7 mouse cellular contexts compared by ENCODE assay signal in genomic region chr1:172481111-172481510, GRCm38 (mm10). TPM values are rescaled to one million over a fixed set of nuclear protein-coding genes. Genes with fewer than 3 reads are reported as not detected.
DNase-seq lines count a peak whose midpoint lies in the region; ATAC-seq and TF ChIP-seq lines count a peak whose summit lies in the region.

No protein-coding gene starts in this region.

- peak overlapping the region; percentile 32; the same call in 1 of the 2 replicates for H3K4me3 ChIP-seq in lung, postnatal 0 days (ENCODE audit: low read depth, low read length)
- no peak overlapping the region for H3K4me3 ChIP-seq in lung, adult 2 months (replicated peaks; ENCODE audit: extremely low read depth, low read depth, low read length)
- H3K4me3 ChIP-seq in forebrain, postnatal 0 days (ENCODE audit: low read depth, low read length): peak overlapping the region; percentile 72
- H3K4me3 ChIP-seq in liver, embryonic 14.5 days (ENCODE audit: insufficient read depth in 1 of 2, low read depth in 2 of 2, low read length in 2 of 2): no peak overlapping the region
- peak overlapping the region; percentile 58; the same call in 1 of the 2 replicates for H3K4me3 ChIP-seq in stomach, postnatal 0 days (ENCODE audit: low read depth, low read length)

- no peak for TF ChIP-seq POLR2A in lung, adult 2 months (IDR thresholded peaks at IDR 0.05; ENCODE audit: borderline replicate concordance, extremely low read depth, low read depth, low read length)

- H3K27me3 ChIP-seq in lung, postnatal 0 days (replicated peaks; ENCODE audit: insufficient read depth, low read length): no peaks in the 10 kb centered on the region
- H3K27me3 ChIP-seq in forebrain, postnatal 0 days (ENCODE audit: insufficient read depth, low read length): no peaks in the 10 kb centered on the region
- H3K27me3 ChIP-seq in liver, embryonic 14.5 days (ENCODE audit: control insufficient read depth, insufficient read depth, low read length): peaks cover 8% of the 10 kb centered on the region
- no peaks in the 10 kb centered on the region for H3K27me3 ChIP-seq in stomach, postnatal 0 days (ENCODE audit: control insufficient read depth, insufficient read depth, low read length)

- DNase-seq in lung, postnatal 0 days (ENCODE audit: low spot score): no peak
- no peak for DNase-seq in lung, adult 2 months
- no peak for DNase-seq in forebrain, postnatal 0 days
- DNase-seq in liver, embryonic 14.5 days (ENCODE audit: low read depth in 3 of 3, low spot score in 3 of 3): no peak
- DNase-seq in stomach, postnatal 0 days (ENCODE audit: low spot score): no peak
- DNase-seq in adrenal gland, adult 2 months: no peak
- no peak for DNase-seq in gastrocnemius, postnatal 10 days

- H3K27ac ChIP-seq in lung, postnatal 0 days (ENCODE audit: low read length): 0 out of 2 replicates have a peak overlapping the region, but pooled peaks have one; percentile 38
- H3K27ac ChIP-seq in forebrain, postnatal 0 days (ENCODE audit: low read depth, low read length): no peak overlapping the region
- H3K27ac ChIP-seq in liver, embryonic 14.5 days: no peak overlapping the region
- 0 out of 2 replicates have a peak overlapping the region, but pooled peaks have one; percentile 61 for H3K27ac ChIP-seq in stomach, postnatal 0 days (replicated peaks)

- H3K9ac ChIP-seq in lung, postnatal 0 days (replicated peaks; ENCODE audit: low read depth): no peak overlapping the region
- peak overlapping the region; percentile 43; the same call in 1 of the 2 replicates for H3K9ac ChIP-seq in forebrain, postnatal 0 days
- H3K9ac ChIP-seq in liver, embryonic 14.5 days (replicated peaks): no peak overlapping the region
- 0 out of 2 replicates have a peak overlapping the region, but pooled peaks have one; percentile 35 for H3K9ac ChIP-seq in stomach, postnatal 0 days (ENCODE audit: low read length)

- H3K4me2 ChIP-seq in lung, postnatal 0 days (replicated peaks; ENCODE audit: low read depth, low read length): peak overlapping the region; percentile 72
- peak overlapping the region; percentile 61 for H3K4me2 ChIP-seq in forebrain, postnatal 0 days (ENCODE audit: low read depth)
- peak overlapping the region; percentile 54 for H3K4me2 ChIP-seq in liver, embryonic 14.5 days (ENCODE audit: low read depth)
- H3K4me2 ChIP-seq in stomach, postnatal 0 days (replicated peaks; ENCODE audit: low read depth): peak overlapping the region; percentile 85

- no peaks in the 10 kb centered on the region for H3K9me3 ChIP-seq in lung, postnatal 0 days (ENCODE audit: low read length)
- no peaks in the 10 kb centered on the region for H3K9me3 ChIP-seq in forebrain, postnatal 0 days (ENCODE audit: low read length)
- H3K9me3 ChIP-seq in liver, embryonic 14.5 days (ENCODE audit: control insufficient read depth, low read length): no peaks in the 10 kb centered on the region
- no peaks in the 10 kb centered on the region for H3K9me3 ChIP-seq in stomach, postnatal 0 days (ENCODE audit: control insufficient read depth, low read length)

- TF ChIP-seq CTCF in lung, postnatal 0 days (IDR thresholded peaks at IDR 0.05): no peak
- TF ChIP-seq CTCF in lung, adult 2 months (IDR thresholded peaks at IDR 0.05; ENCODE audit: insufficient read depth, low read length): no peak
- no peak for TF ChIP-seq CTCF in forebrain, postnatal 0 days (IDR thresholded peaks at IDR 0.05; ENCODE audit: low read depth)
- TF ChIP-seq CTCF in liver, embryonic 14.5 days (IDR thresholded peaks at IDR 0.05; ENCODE audit: low read depth): no peak
- no peak for TF ChIP-seq CTCF in stomach, postnatal 0 days (IDR thresholded peaks at IDR 0.05; ENCODE audit: low read depth)

- H3K4me1 ChIP-seq in lung, postnatal 0 days (ENCODE audit: insufficient read depth, low read depth, low read length): no peaks in the 10 kb centered on the region
- no peaks in the 10 kb centered on the region for H3K4me1 ChIP-seq in lung, adult 2 months (ENCODE audit: control insufficient read depth, insufficient read depth, low read length)
- H3K4me1 ChIP-seq in forebrain, postnatal 0 days (ENCODE audit: insufficient read depth): peaks cover 39% of the 10 kb centered on the region
- H3K4me1 ChIP-seq in liver, embryonic 14.5 days (replicated peaks; ENCODE audit: control insufficient read depth in 2 of 2, insufficient read depth in 2 of 2, low read length in 1 of 2): no peaks in the 10 kb centered on the region; a peak in 1 of 4 replicates
- peaks cover 7% of the 10 kb centered on the region; the same call in 1 of the 2 replicates for H3K4me1 ChIP-seq in stomach, postnatal 0 days (replicated peaks; ENCODE audit: control insufficient read depth, insufficient read depth)

- TF ChIP-seq EP300 in lung, postnatal 0 days (IDR thresholded peaks at IDR 0.05): no peak
- TF ChIP-seq EP300 in liver, embryonic 14.5 days (IDR thresholded peaks at IDR 0.05; ENCODE audit: low read depth): no peak
- TF ChIP-seq EP300 in stomach, postnatal 0 days (optimal IDR thresholded peaks at IDR 0.05): no peak

- WGBS in lung, postnatal 0 days: 11% methylated on average over 13 of the region's 13 CpGs
- WGBS in lung, adult 2 months: 14% methylated on average over 13 of the region's 13 CpGs
- WGBS in forebrain, postnatal 0 days: 19% methylated on average over 13 of the region's 13 CpGs
- WGBS in liver, embryonic 14.5 days (ENCODE audit: insufficient replicate concordance): 16% methylated on average over 13 of the region's 13 CpGs
- 13% methylated on average over 13 of the region's 13 CpGs for WGBS in stomach, postnatal 0 days

- no peak for ATAC-seq in lung, postnatal 0 days
- ATAC-seq in forebrain, postnatal 0 days: no peak
- no peak for ATAC-seq in liver, embryonic 14.5 days (ENCODE audit: insufficient read depth)
- no peak for ATAC-seq in stomach, postnatal 0 days (ENCODE audit: low FRiP score, low TSS enrichment)

- no peaks in the 10 kb centered on the region for H3K36me3 ChIP-seq in lung, postnatal 0 days (ENCODE audit: insufficient read depth, low read length)
- no peaks in the 10 kb centered on the region for H3K36me3 ChIP-seq in forebrain, postnatal 0 days (ENCODE audit: insufficient read depth)
- no peaks in the 10 kb centered on the region for H3K36me3 ChIP-seq in liver, embryonic 14.5 days (replicated peaks; ENCODE audit: control insufficient read depth, insufficient read depth, low read depth)
- no peaks in the 10 kb centered on the region for H3K36me3 ChIP-seq in stomach, postnatal 0 days (ENCODE audit: control insufficient read depth, insufficient read depth, low read length)

RNA-seq across cellular contexts. Expression of gene Igsf9, which starts 0.5 kb away (rescaled TPM):
- 1.1 and 1.3 TPM in 2 replicates for polyA plus RNA-seq in lung, postnatal 0 days (2015; fragmentation: Nextera tagmentation; extraction: Ambion mirVana)
- polyA plus RNA-seq in lung, adult 2 months (2012; rRNA removed): 11.1 and 11.8 TPM in 2 replicates
- 35.3 and 36.2 TPM in 2 replicates for total RNA-seq in forebrain, postnatal 0 days (2014; rRNA removed)
- 13.3 and 25.6 TPM in 2 replicates for polyA plus RNA-seq in forebrain, postnatal 0 days (2015; fragmentation: Nextera tagmentation; extraction: Ambion mirVana)
- 2.1 and 2.8 TPM in 2 replicates for polyA plus RNA-seq in liver, embryonic 14.5 days (2012; rRNA removed)
- polyA plus RNA-seq in liver, embryonic 14.5 days (2014; fragmentation: Nextera tagmentation; extraction: Ambion mirVana): 0.60 and 1.0 TPM in 2 replicates
- 16.7 and 19.9 TPM in 2 replicates for polyA plus RNA-seq in stomach, postnatal 0 days (2015; fragmentation: Nextera tagmentation; extraction: Ambion mirVana)
- total RNA-seq in adrenal gland, adult 2 months (2021): 1 to 10 TPM in 1 of 2 experiments, under 1 TPM in 1; 0.78 to 3.8 TPM
- polyA plus RNA-seq in adrenal gland, adult 2 months (2012; rRNA removed): 7.4 and 7.9 TPM in 2 replicates
- total RNA-seq in gastrocnemius, postnatal 10 days (2021): under 1 TPM; 0.56 to 0.86 TPM

RNA-seq across cellular contexts. Expression of gene Slamf9, which starts 6.0 kb away (rescaled TPM):
- polyA plus RNA-seq in lung, postnatal 0 days (2015; fragmentation: Nextera tagmentation; extraction: Ambion mirVana): 4.7 and 5.3 TPM in 2 replicates
- 10.6 and 15.2 TPM in 2 replicates for polyA plus RNA-seq in lung, adult 2 months (2012; rRNA removed)
- 0.15 and 0.43 TPM in 2 replicates for total RNA-seq in forebrain, postnatal 0 days (2014; rRNA removed)
- polyA plus RNA-seq in forebrain, postnatal 0 days (2015; fragmentation: Nextera tagmentation; extraction: Ambion mirVana): 0.21 and 0.30 TPM in 2 replicates
- 0.92 and 1.5 TPM in 2 replicates for polyA plus RNA-seq in liver, embryonic 14.5 days (2012; rRNA removed)
- 1.5 and 1.9 TPM in 2 replicates for polyA plus RNA-seq in liver, embryonic 14.5 days (2014; fragmentation: Nextera tagmentation; extraction: Ambion mirVana)
- 1.8 TPM in 2 replicates for polyA plus RNA-seq in stomach, postnatal 0 days (2015; fragmentation: Nextera tagmentation; extraction: Ambion mirVana)
- total RNA-seq in adrenal gland, adult 2 months (2021): 1 to 10 TPM; 3.2 to 7.9 TPM
- polyA plus RNA-seq in adrenal gland, adult 2 months (2012; rRNA removed): 4.5 and 4.9 TPM in 2 replicates
- under 1 TPM; 0.42 to 0.72 TPM for total RNA-seq in gastrocnemius, postnatal 10 days (2021)

RNA-seq across cellular contexts. Expression of gene Tagln2, which starts 18.7 kb away (rescaled TPM):
- polyA plus RNA-seq in lung, postnatal 0 days (2015; fragmentation: Nextera tagmentation; extraction: Ambion mirVana): 739 and 823 TPM in 2 replicates
- 585 and 594 TPM in 2 replicates for polyA plus RNA-seq in lung, adult 2 months (2012; rRNA removed)
- 31.5 and 33.8 TPM in 2 replicates for total RNA-seq in forebrain, postnatal 0 days (2014; rRNA removed)
- 42.8 and 48.5 TPM in 2 replicates for polyA plus RNA-seq in forebrain, postnatal 0 days (2015; fragmentation: Nextera tagmentation; extraction: Ambion mirVana)
- 75.1 and 88.2 TPM in 2 replicates for polyA plus RNA-seq in liver, embryonic 14.5 days (2012; rRNA removed)
- polyA plus RNA-seq in liver, embryonic 14.5 days (2014; fragmentation: Nextera tagmentation; extraction: Ambion mirVana): 94.4 and 97.5 TPM in 2 replicates
- 564 and 594 TPM in 2 replicates for polyA plus RNA-seq in stomach, postnatal 0 days (2015; fragmentation: Nextera tagmentation; extraction: Ambion mirVana)
- 100 to 1,000 TPM in 1 of 2 experiments, 10 to 100 TPM in 1; 60.9 to 108 TPM for total RNA-seq in adrenal gland, adult 2 months (2021)
- 89.5 and 121 TPM in 2 replicates for polyA plus RNA-seq in adrenal gland, adult 2 months (2012; rRNA removed)
- total RNA-seq in gastrocnemius, postnatal 10 days (2021): 10 to 100 TPM; 75.0 to 98.1 TPM

RNA-seq across cellular contexts. Expression of gene Cfap45, which starts 39.5 kb away (rescaled TPM):
- 12.2 and 13.1 TPM in 2 replicates for polyA plus RNA-seq in lung, postnatal 0 days (2015; fragmentation: Nextera tagmentation; extraction: Ambion mirVana)
- 7.1 and 7.3 TPM in 2 replicates for polyA plus RNA-seq in lung, adult 2 months (2012; rRNA removed)
- total RNA-seq in forebrain, postnatal 0 days (2014; rRNA removed): 3.0 and 5.1 TPM in 2 replicates
- 3.9 and 5.5 TPM in 2 replicates for polyA plus RNA-seq in forebrain, postnatal 0 days (2015; fragmentation: Nextera tagmentation; extraction: Ambion mirVana)
- 0.15 and 0.28 TPM in 2 replicates for polyA plus RNA-seq in liver, embryonic 14.5 days (2012; rRNA removed)
- polyA plus RNA-seq in liver, embryonic 14.5 days (2014; fragmentation: Nextera tagmentation; extraction: Ambion mirVana): 0.22 and 0.29 TPM in 2 replicates
- 4.6 and 5.4 TPM in 2 replicates for polyA plus RNA-seq in stomach, postnatal 0 days (2015; fragmentation: Nextera tagmentation; extraction: Ambion mirVana)
- under 1 TPM; 0.31 to 0.37 TPM for total RNA-seq in adrenal gland, adult 2 months (2021)
- 0.15 TPM in 1 of 2 replicates, not detected in the other for polyA plus RNA-seq in adrenal gland, adult 2 months (2012; rRNA removed)
- total RNA-seq in gastrocnemius, postnatal 10 days (2021): 1 to 10 TPM in 1 of 2 experiments, under 1 TPM in 1; 0.75 to 1.1 TPM

Comparison
In these comparisons a context has a peak if more than half of its experiments do, and no peak if none do; other contexts are left out.
1. H3K4me3 ChIP-seq: peak in lung, postnatal 0 days (single experiment), forebrain, postnatal 0 days (single experiment) and stomach, postnatal 0 days (single experiment); none in lung, adult 2 months (single experiment) and liver, embryonic 14.5 days (0 of 2).
2. H3K27ac ChIP-seq: peak in lung, postnatal 0 days (single experiment) and stomach, postnatal 0 days (single experiment); none in forebrain, postnatal 0 days (single experiment) and liver, embryonic 14.5 days (single experiment).
3. H3K9ac ChIP-seq: peak in forebrain, postnatal 0 days (single experiment) and stomach, postnatal 0 days (single experiment); none in lung, postnatal 0 days (single experiment) and liver, embryonic 14.5 days (single experiment).
4. Peak in every context shown above with its lines, with median percentiles within 50 percentile points of each other: H3K4me2 ChIP-seq.